Mouse (Mus musculus) C2C12 (cell line): Measurements from ENCODE around the gene Sec16a. TPM values are rescaled to one million over a fixed set of nuclear protein-coding genes. Genes with fewer than 3 reads are reported as not detected.

Source experiments
- H3K27me3 ChIP-seq: one replicate; pipeline ENCODE4 v1.6.1; 2011; ENCODE audit not compliant: control insufficient read depth, insufficient read depth, insufficient read length
- H3K36me3 ChIP-seq: one replicate; pipeline ENCODE4 v1.6.1; 2011; ENCODE audit not compliant: control insufficient read depth, insufficient read depth
- H3K4me3 ChIP-seq: one replicate; pipeline ENCODE4 v1.5.1; 2011; ENCODE audit warnings: mild to moderate bottlenecking, control low read depth; ENCODE audit not compliant: poor library complexity, insufficient read depth, severe bottlenecking
- H3K79me2 ChIP-seq: one replicate; pipeline ENCODE4 v1.6.1; 2011; ENCODE audit not compliant: control insufficient read depth, insufficient read depth
- H3K79me3 ChIP-seq: one replicate; pipeline ENCODE4 v1.6.1; 2011; ENCODE audit warnings: low read depth, control low read depth
- H3ac ChIP-seq: one replicate; pipeline ENCODE3; 2011; ENCODE audit warnings: low read depth; ENCODE audit not compliant: control insufficient read depth, insufficient read length
- CEBPB ChIP-seq: IDR thresholded peaks from one replicate; pipeline ENCODE4 v1.6.1; 2011; ENCODE audit warnings: low read depth, mild to moderate bottlenecking, control low read depth, moderate library complexity
- CTCF ChIP-seq: IDR thresholded peaks from one replicate; pipeline ENCODE4 v1.5.1; 2011; ENCODE audit not compliant: control insufficient read depth, insufficient read depth, insufficient read length
- FOSL1 ChIP-seq: IDR thresholded peaks from one replicate; pipeline ENCODE4 v1.8.0; 2011; ENCODE audit warnings: mild to moderate bottlenecking, low read length; ENCODE audit not compliant: poor library complexity, insufficient read depth, severe bottlenecking
- MAX ChIP-seq: IDR thresholded peaks from one replicate; pipeline ENCODE4 v1.6.1; 2011; ENCODE audit warnings: mild to moderate bottlenecking, control low read depth
- MYOD1 ChIP-seq: IDR thresholded peaks from one replicate; pipeline ENCODE4 v1.6.1; 2011; ENCODE audit warnings: low read depth; ENCODE audit not compliant: control insufficient read depth, insufficient read length
- MYOG ChIP-seq: IDR thresholded peaks from one replicate; pipeline ENCODE4 v1.6.1; 2011; ENCODE audit not compliant: control insufficient read depth, insufficient read length; ENCODE audit errors: extremely low read depth
- USF1 ChIP-seq: IDR thresholded peaks from one replicate; pipeline ENCODE4 v1.6.1; 2011; ENCODE audit warnings: low read depth, mild to moderate bottlenecking, control low read depth, moderate library complexity
- polyA plus RNA-seq: library from polyadenylated mRNA; unstranded; fragments of >200 nt; fragmentation: generic; extraction: Trizol; gene quantifications from one replicate; pipeline ENCODE4 v1.2.1, GENCODE M21; 2012; ENCODE audit warnings: missing spikeins

Gene Sec16a
- polyA plus RNA-seq, 1 experiment = 19.5 TPM

DNA sequence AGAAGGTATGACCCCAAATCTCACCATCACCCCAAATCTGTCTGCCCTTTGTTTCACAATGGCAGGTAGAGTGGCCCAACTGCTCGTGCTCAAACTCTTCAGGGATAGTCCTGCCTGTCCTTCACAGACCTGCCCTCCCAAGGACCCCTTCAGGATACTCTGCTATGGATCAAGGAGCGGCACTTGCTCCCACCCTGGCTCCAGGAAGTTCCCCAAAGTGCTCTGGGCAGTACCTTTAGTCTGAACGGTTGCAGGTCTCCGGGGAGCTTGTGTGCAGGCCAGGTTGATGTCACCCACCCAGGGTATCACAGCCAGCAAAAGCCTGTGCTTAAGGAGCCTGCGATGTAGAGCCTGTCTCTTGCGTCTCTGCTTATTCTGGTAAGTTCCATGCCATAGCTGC, 77.1 kb downstream of the Sec16a start:
- Histone ChIP-seq H3K27me3 (no peaks in the 10 kb centered on the region), H3K79me2 (no peaks in the 10 kb centered on the region), H3K36me3 (peaks cover 89% of the 10 kb centered on the region), H3K79me3 (no peaks in the 10 kb centered on the region), H3K4me3 (no peak overlapping the region), H3ac (no peak overlapping the region)
- TF ChIP-seq CTCF = no peak
- TF ChIP-seq USF1 = no peak
- no peak for TF ChIP-seq CEBPB
- no peak for TF ChIP-seq FOSL1
- TF ChIP-seq MYOD1 = no peak
- TF ChIP-seq MAX = no peak
- no peak for TF ChIP-seq MYOG

DNA sequence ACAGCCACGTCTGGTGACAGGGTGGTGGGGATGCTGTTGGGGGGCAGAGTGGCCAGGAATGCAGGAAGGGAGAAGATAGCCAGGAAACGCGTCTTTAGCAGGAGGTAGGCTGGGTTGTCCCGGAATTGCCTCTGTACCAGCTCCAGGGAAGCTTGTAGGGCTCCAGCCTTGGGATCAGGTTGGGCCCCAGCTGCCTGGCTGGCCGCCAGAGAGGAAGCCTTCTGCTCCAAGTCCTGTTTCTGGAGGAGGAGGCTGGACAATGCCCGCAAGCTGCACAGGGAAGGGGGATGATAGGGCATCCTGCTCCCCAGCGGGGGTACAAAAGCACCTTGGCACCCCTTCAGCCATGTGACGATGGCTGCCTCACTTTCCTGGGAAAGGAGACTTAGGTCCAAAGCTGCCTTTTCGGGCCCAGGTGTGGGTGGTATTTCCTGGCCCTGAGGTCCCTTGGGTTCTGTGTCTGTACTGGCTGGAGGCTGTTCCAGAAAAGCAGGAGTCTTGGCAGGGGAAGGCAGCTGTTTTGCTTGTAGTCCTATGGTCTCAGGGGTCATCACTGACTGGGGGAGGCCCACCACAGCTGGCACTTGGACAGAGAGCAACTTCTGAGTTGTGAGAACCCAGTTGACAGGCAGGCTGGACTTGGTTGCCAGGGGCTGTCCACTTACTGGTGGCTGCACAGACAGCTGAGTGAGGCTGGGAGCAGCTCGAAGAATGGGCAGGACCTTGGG, 80.1 kb downstream of the Sec16a start:
- Histone ChIP-seq H3K4me3 (no peak overlapping the region), H3K36me3 (peaks cover 62% of the 10 kb centered on the region), H3ac (no peak overlapping the region), H3K27me3 (no peaks in the 10 kb centered on the region), H3K79me2 (no peaks in the 10 kb centered on the region), H3K79me3 (no peaks in the 10 kb centered on the region)
- no peak for TF ChIP-seq CTCF
- TF ChIP-seq MYOD1 = no peak
- no peak for TF ChIP-seq FOSL1
- no peak for TF ChIP-seq USF1
- no peak for TF ChIP-seq MAX
- no peak for TF ChIP-seq CEBPB
- TF ChIP-seq MYOG = no peak

DNA sequence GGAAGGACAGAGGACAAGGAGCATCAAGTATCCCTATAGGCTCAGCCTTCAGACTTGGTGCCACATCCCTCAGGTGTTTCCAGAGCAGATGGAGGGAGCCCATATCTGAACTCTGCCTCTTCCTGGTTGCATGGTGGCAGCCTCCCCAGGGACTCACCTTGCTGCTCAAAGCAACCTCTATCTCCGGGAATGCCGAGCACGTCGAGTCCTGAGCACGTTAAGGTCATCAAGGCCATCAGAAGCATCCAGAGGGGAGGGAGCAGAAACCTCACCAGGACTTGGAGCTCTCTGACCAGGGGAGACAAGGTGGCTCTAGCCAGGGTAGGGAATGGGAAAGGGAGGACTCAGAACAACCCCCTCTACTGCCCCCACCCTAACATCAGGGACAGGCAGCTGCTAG, 81.5 kb downstream of the Sec16a start:
- Histone ChIP-seq H3K79me2 (no peaks in the 10 kb centered on the region), H3ac (no peak overlapping the region), H3K36me3 (peaks cover 49% of the 10 kb centered on the region), H3K4me3 (no peak overlapping the region), H3K27me3 (no peaks in the 10 kb centered on the region), H3K79me3 (no peaks in the 10 kb centered on the region)
- TF ChIP-seq CEBPB (no peak), USF1 (no peak), MAX (no peak), MYOD1 (no peak), FOSL1 (no peak), MYOG (no peak), CTCF (no peak)

DNA sequence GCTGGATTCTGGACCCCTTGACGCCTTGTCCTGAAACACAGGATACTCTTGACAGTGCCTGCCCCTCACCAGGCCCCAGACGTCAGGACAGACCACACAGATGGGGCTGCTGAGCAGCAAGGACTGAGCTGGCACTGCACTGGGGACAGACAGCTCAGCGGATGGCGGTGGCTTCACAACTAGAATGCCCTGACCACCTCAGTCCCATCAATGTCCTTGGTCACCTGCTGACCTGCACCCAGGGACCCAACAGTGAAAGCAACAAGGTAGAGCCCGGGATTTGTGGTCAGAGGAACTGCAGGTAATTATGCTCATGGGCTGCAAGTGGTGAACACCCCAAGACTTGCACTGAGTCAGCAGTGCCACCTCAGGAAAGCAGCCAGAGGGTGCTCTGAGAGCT, 82.0 kb downstream of the Sec16a start:
- H3K4me3 ChIP-seq = no peak overlapping the region
- TF ChIP-seq CTCF = no peak
- TF ChIP-seq MYOD1 = no peak
- no peak for TF ChIP-seq FOSL1
- TF ChIP-seq MYOG = no peak
- TF ChIP-seq USF1 = no peak
- no peak for TF ChIP-seq MAX
- no peak for TF ChIP-seq CEBPB
- no peaks in the 10 kb centered on the region for H3K27me3 ChIP-seq
- H3K36me3 ChIP-seq = peaks cover 44% of the 10 kb centered on the region
- no peak overlapping the region for H3ac ChIP-seq
- no peaks in the 10 kb centered on the region for H3K79me3 ChIP-seq
- no peaks in the 10 kb centered on the region for H3K79me2 ChIP-seq

DNA sequence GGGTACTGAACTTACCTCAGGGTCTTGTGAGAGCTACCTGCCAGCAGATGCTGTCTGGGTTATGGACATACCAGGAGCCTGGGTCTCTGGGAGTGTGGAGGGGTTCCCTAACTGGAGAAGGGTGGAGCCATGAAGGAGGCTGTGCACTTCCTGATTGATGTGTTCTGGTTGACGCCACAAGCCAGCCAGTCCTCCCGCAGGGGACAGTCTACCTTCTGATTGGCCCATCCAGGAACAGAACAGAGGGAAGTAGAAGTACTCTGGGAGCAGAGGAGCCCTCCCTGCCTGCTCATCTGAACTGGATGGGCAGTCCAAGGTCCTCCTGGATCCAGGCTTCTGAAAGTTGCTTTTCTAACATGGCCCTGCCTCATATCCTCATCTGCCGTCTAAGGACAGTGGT, 84.2 kb downstream of the Sec16a start, which contains the start of gene Card9:
Card9 (minus strand) TSS at position 147 of the 400 bp plus-strand sequence.
- Histone ChIP-seq H3K36me3 (peaks cover 24% of the 10 kb centered on the region), H3K79me2 (no peaks in the 10 kb centered on the region), H3K4me3 (no peak within 1 kb of the TSS), H3K27me3 (no peaks in the 10 kb centered on the region), H3K79me3 (no peaks in the 10 kb centered on the region), H3ac (no peak within 1 kb of the TSS)
- TF ChIP-seq MAX = no peak
- no peak for TF ChIP-seq CTCF
- no peak for TF ChIP-seq CEBPB
- TF ChIP-seq MYOG = no peak
- TF ChIP-seq USF1 = no peak
- no peak for TF ChIP-seq MYOD1
- TF ChIP-seq FOSL1 = no peak
